In the genomic region with DNA sequence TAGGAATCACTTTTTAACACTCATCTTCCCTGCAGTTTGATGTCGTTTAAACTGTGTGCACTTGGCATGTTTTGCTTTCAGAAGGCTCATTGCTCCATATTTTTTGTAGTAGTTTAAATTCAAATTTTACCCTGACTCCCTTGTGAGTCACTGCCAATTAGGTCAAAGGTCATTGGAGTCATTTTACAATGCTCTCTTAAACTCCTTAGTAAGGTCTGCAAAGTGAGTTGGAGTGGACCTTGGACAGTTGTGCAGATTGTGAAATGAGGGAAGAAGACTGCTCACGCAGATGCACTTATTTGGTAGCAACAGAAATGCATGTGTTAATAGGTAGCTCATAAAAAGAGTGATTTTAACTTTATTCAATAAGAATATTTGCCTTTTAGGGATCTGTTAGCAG, we compare ENCODE assay signal across 21 mouse cellular contexts. TPM values are rescaled to one million over a fixed set of nuclear protein-coding genes. Genes with fewer than 3 reads are reported as not detected.
DNase-seq lines count a peak whose midpoint lies in the region; ATAC-seq lines count a peak whose summit lies in the region.
"Had no signal": no experiment of that assay in that cellular context is flagged by ENCODE, and none has a peak within 500 bp of the region (broad histone marks: within the 10 kb centered on the region; RNA-seq: fewer than 3 reads in every experiment).

No protein-coding gene starts in this region.

- peaks cover under 1% of the 10 kb centered on the region for H3K4me1 ChIP-seq in kidney, embryonic 15.5 days

- no peak overlapping the region for H3K4me2 ChIP-seq in kidney, embryonic 15.5 days
- H3K4me2 ChIP-seq: heart, embryonic 13.5 days had no signal

- 32% methylated on average over 2 of the region's 2 CpGs for WGBS in kidney, embryonic 15.5 days
- 21% methylated on average over 2 of the region's 2 CpGs for WGBS in large intestine, adult 2 months

- peak; percentile 46 for DNase-seq in embryo, embryonic 10 days (ENCODE audit: low spot score)
- DNase-seq in embryo, embryonic 11 days: no peak
- DNase-seq in kidney, postnatal 25 days: peak; percentile 49 to 64
- DNase-seq in A20 (ENCODE audit: low read depth, low spot score): peak; percentile 15
- DNase-seq in large intestine, adult 2 months (ENCODE audit: low read depth, low spot score): peak; percentile 67
- no peak for DNase-seq in left cerebral cortex, adult 18-20 months (ENCODE audit: low spot score in 2 of 2)
- DNase-seq in layer of hippocampus, postnatal 25 days (ENCODE audit: extremely low spot score in 1 of 2, low spot score in 1 of 2): no peak
- DNase-seq: cerebellum, adult 11-12 months; left cerebral cortex, postnatal 4 days; right cerebral cortex, postnatal 14 days; thymus, postnatal 4 days had no signal

- no peak overlapping the region for H3K4me3 ChIP-seq in kidney, embryonic 15.5 days (replicated peaks)
- H3K4me3 ChIP-seq: heart, embryonic 13.5 days had no signal

- ATAC-seq in kidney, embryonic 15.5 days (replicated peaks; ENCODE audit: low FRiP score): no peak
- ATAC-seq: forebrain, embryonic 14.5 days; midbrain, embryonic 16.5 days had no signal

- H3K9ac ChIP-seq in kidney, embryonic 15.5 days: no peak overlapping the region
- H3K9ac ChIP-seq: heart, embryonic 13.5 days; liver, embryonic 14.5 days had no signal

- H3K36me3 ChIP-seq in kidney, embryonic 15.5 days: no peaks in the 10 kb centered on the region
- H3K36me3 ChIP-seq: heart, embryonic 13.5 days had no signal

- no peak overlapping the region for H3K27ac ChIP-seq in kidney, embryonic 15.5 days
- H3K27ac ChIP-seq: heart, embryonic 13.5 days; liver, embryonic 14.5 days had no signal

- H3K9me3 ChIP-seq in kidney, embryonic 15.5 days (replicated peaks): no peaks in the 10 kb centered on the region
- H3K9me3 ChIP-seq: heart, embryonic 13.5 days had no signal

- no peaks in the 10 kb centered on the region for H3K27me3 ChIP-seq in kidney, embryonic 15.5 days
- H3K27me3 ChIP-seq: heart, embryonic 13.5 days had no signal

RNA-seq across cellular contexts. Expression of a gene that starts 3.9 kb away (rescaled TPM):
- 76.4 and 83.3 TPM in 2 replicates for polyA plus RNA-seq in kidney, embryonic 15.5 days (2015; fragmentation: Nextera tagmentation; extraction: Ambion mirVana)
- 6.4 and 15.6 TPM in 2 replicates for polyA plus RNA-seq in large intestine, adult 2 months (2012; rRNA removed)
- total RNA-seq in left cerebral cortex, adult 18-20 months (2021): 10 to 100 TPM; 50.5 to 51.9 TPM
- 10 to 100 TPM; 55.5 to 59.9 TPM for total RNA-seq in layer of hippocampus, postnatal 25 days (2021)

RNA-seq across cellular contexts. Expression of a gene that starts 32.4 kb away (rescaled TPM):
- polyA plus RNA-seq in kidney, embryonic 15.5 days (2015; fragmentation: Nextera tagmentation; extraction: Ambion mirVana): 10.5 and 12.3 TPM in 2 replicates
- polyA plus RNA-seq in large intestine, adult 2 months (2012; rRNA removed): not detected in 2 replicates
- total RNA-seq in left cerebral cortex, adult 18-20 months (2021): 10 to 100 TPM; 16.9 to 20.9 TPM
- total RNA-seq in layer of hippocampus, postnatal 25 days (2021): 10 to 100 TPM in 1 of 2 experiments, 1 to 10 TPM in 1; 8.6 to 12.1 TPM
- total RNA-seq: common myeloid progenitor, adult 5-6 weeks; granulocyte monocyte progenitor cell, adult 5-6 weeks; hematopoietic stem cell, adult 5-6 weeks; MEL had no signal
- polyA plus RNA-seq: testis, adult 2 months had no signal

RNA-seq across cellular contexts. Expression of a gene that starts 59.2 kb away (rescaled TPM):
- 19.8 and 20.2 TPM in 2 replicates for polyA plus RNA-seq in kidney, embryonic 15.5 days (2015; fragmentation: Nextera tagmentation; extraction: Ambion mirVana)
- 3.7 and 4.0 TPM in 2 replicates for polyA plus RNA-seq in large intestine, adult 2 months (2012; rRNA removed)
- 10 to 100 TPM; 48.1 to 52.5 TPM for total RNA-seq in left cerebral cortex, adult 18-20 months (2021)
- 10 to 100 TPM; 31.4 to 36.7 TPM for total RNA-seq in layer of hippocampus, postnatal 25 days (2021)

Comparison
In these comparisons a context has a peak if more than half of its experiments do, and no peak if none do; other contexts are left out.
1. DNase-seq: peak in embryo, embryonic 10 days (single experiment), kidney, postnatal 25 days (2 of 2), A20 (single experiment) and large intestine, adult 2 months (single experiment); none in embryo, embryonic 11 days (single experiment), left cerebral cortex, adult 18-20 months (0 of 2) and layer of hippocampus, postnatal 25 days (0 of 2).